Mouse (Mus musculus): Measurements from ENCODE around the gene Amotl2. TPM values are rescaled to one million over a fixed set of nuclear protein-coding genes. Genes with fewer than 3 reads are reported as not detected.

The Amotl2 gene
- total RNA-seq, 2 experiments from 2014 or later: 18.7 to 18.8 TPM

- intact Hi-C loops (cut with DNase I): loop anchor here (1.0 to 2.0 kb wide), 2 partner anchors 61 to 147 kb away; no protein-coding TSS in a partner anchor
- DNase-seq (ENCODE audit: low spot score in 2 of 2): peak; percentile 63 to 72
Observed at GRCm38 (mm10) chr9:102717886-102718643, 1.6 kb downstream of the Amotl2 start.

- intact Hi-C loops (cut with DNase I): no loop called here
- DNase-seq (ENCODE audit: low spot score in 2 of 2): peak; percentile 36 to 39
Observed at GRCm38 (mm10) chr9:102718676-102719075, 2.2 kb downstream of the Amotl2 start.

GRCm38 (mm10) chr9:102719085-102719484, 2.6 kb downstream of the Amotl2 start:
- no peak for DNase-seq (ENCODE audit: low spot score in 2 of 2)
- intact Hi-C loops (cut with DNase I): no loop called here

GRCm38 (mm10) chr9:102719936-102720566, 3.6 kb downstream of the Amotl2 start:
- intact Hi-C loops (cut with DNase I): no loop called here
- DNase-seq (ENCODE audit: low spot score in 2 of 2): no peak

GRCm38 (mm10) chr9:102720567-102721167, 4.2 kb downstream of the Amotl2 start:
- DNase-seq (ENCODE audit: low spot score in 2 of 2): no peak
- intact Hi-C loops (cut with DNase I): no loop called here

GRCm38 (mm10) chr9:102721406-102721978, 5.0 kb downstream of the Amotl2 start:
- DNase-seq (ENCODE audit: low spot score in 2 of 2): no peak
- intact Hi-C loops (cut with DNase I): no loop called here

- no peak for DNase-seq (ENCODE audit: low spot score in 2 of 2)
- intact Hi-C loops (cut with DNase I): no loop called here
Observed at GRCm38 (mm10) chr9:102722071-102722561, 5.6 kb downstream of the Amotl2 start.

GRCm38 (mm10) chr9:102722750-102723149, 6.3 kb downstream of the Amotl2 start:
- intact Hi-C loops (cut with DNase I): no loop called here

GRCm38 (mm10) chr9:102723241-102723709, 6.8 kb downstream of the Amotl2 start:
- intact Hi-C loops (cut with DNase I): no loop called here
- DNase-seq (ENCODE audit: low spot score in 2 of 2): no peak

More at GRCm38 (mm10) chr9:102722750-102723149, 6.3 kb downstream of the Amotl2 start:
- DNase-seq (ENCODE audit: low spot score in 2 of 2): no peak

GRCm38 (mm10) chr9:102723990-102724461, 7.6 kb downstream of the Amotl2 start:
- peak; percentile 60 to 87 for DNase-seq (ENCODE audit: low spot score in 2 of 2)
- intact Hi-C loops (cut with DNase I): no loop called here

- intact Hi-C loops (cut with DNase I): no loop called here
- no peak for DNase-seq (ENCODE audit: low spot score in 2 of 2)
Observed at GRCm38 (mm10) chr9:102724942-102725341, 8.5 kb downstream of the Amotl2 start.

- peak in 1 of 2 experiments; percentile 63 for DNase-seq (ENCODE audit: low spot score in 2 of 2)
- intact Hi-C loops (cut with DNase I): loop anchor here (2.0 kb wide), 1 partner anchor 53 kb away; no protein-coding TSS in a partner anchor
Observed at GRCm38 (mm10) chr9:102725958-102726654, 9.6 kb downstream of the Amotl2 start.

- intact Hi-C loops (cut with DNase I): loop anchor here (2.0 kb wide), 1 partner anchor 52 kb away; no protein-coding TSS in a partner anchor
- DNase-seq (ENCODE audit: low spot score in 2 of 2): no peak
Observed at GRCm38 (mm10) chr9:102726811-102727210, 10.3 kb downstream of the Amotl2 start.

- intact Hi-C loops (cut with DNase I): loop anchor here (2.0 kb wide), 1 partner anchor 51 kb away; no protein-coding TSS in a partner anchor
- DNase-seq (ENCODE audit: low spot score in 2 of 2): no peak
Observed at GRCm38 (mm10) chr9:102727662-102728468, 11.4 kb downstream of the Amotl2 start.

- intact Hi-C loops (cut with DNase I): no loop called here
Observed at GRCm38 (mm10) chr9:102728469-102728747, 11.9 kb downstream of the Amotl2 start.

GRCm38 (mm10) chr9:102729093-102729845, 12.8 kb downstream of the Amotl2 start:
- intact Hi-C loops (cut with DNase I): no loop called here
- no peak for DNase-seq (ENCODE audit: low spot score in 2 of 2)

More at GRCm38 (mm10) chr9:102728469-102728747, 11.9 kb downstream of the Amotl2 start:
- DNase-seq (ENCODE audit: low spot score in 2 of 2): no peak

- intact Hi-C loops (cut with DNase I): no loop called here
- DNase-seq (ENCODE audit: low spot score in 2 of 2): no peak
Observed at GRCm38 (mm10) chr9:102729876-102730413, 13.5 kb downstream of the Amotl2 start.
